Mouse (Mus musculus): Measurements from ENCODE around the gene Dock2.

The Dock2 gene

DNA sequence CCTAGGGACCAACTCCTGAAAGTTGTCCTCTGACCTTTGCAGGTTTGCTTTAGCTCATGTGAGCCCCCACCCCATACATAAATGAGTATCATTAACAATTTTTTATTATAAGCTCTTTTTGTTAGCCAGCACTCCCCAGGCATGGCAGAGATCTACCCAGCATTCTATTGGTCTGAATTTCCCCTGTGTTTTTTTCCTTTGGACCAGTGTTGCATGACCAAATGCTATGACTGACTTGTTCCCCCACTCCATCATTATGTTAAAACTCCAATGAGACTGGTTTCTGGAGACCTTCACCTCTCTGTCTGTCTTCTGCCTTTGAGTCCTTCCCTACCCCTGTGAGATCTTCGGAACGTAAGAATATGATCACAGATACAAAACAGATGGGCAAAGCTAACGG, 588.5 kb downstream of the Dock2 start:
- DNase-seq (ENCODE audit: low read depth, low spot score): no peak

GRCm38 (mm10) chr11:34194158-34194941, 589.3 kb downstream of the Dock2 start:
- DNase-seq (ENCODE audit: low read depth, low spot score): no peak

GRCm38 (mm10) chr11:34193658-34194057, 590.0 kb downstream of the Dock2 start:
- DNase-seq (ENCODE audit: low read depth, low spot score): no peak

DNA sequence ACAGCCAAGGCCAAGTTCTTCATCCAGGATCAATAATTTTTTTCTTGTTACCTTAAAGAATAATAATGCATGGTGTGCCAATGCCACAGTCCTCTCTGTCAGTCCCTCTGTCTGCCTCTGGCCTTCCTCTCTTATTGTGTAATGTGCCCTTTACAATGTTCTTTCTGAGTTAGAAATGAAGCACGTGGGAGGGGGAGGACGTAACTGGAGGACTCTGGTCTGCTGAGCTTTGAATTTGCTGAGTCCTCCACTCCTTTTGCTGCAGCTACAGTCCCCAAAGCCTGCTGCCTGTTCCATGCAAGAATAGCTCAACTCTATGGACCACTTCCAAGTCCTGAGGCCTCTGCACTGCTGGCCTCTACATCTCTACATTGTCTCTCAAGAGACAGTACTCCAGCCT, 599.4 kb downstream of the Dock2 start:
- no peak for DNase-seq (ENCODE audit: low read depth, low spot score)

- DNase-seq (ENCODE audit: low read depth, low spot score): no peak
Measured at GRCm38 (mm10) chr11:34181214-34182117, 602.2 kb downstream of the Dock2 start.

DNA sequence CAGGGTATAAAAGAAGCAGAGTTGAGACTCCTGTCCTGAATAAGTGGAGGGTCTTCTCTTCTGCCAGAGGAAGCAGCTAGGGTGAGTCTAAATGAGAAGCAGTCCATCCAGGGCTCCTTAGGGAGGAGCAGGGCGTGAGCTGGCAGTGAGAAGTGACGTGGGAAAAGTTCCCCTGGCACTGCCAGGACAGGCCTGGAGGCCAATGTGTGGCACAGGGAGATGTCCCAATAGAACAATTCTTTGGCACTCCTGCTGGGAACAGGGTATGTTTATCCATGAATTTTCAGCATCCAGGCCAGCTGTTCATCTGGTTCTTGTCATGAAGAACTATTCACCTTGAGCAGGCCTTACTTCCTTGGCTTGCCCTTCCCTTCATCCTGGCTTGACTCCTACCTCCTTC, 604.9 kb downstream of the Dock2 start:
- DNase-seq (ENCODE audit: low read depth, low spot score): no peak
